Mouse (Mus musculus) heart, embryonic 14.5 days (tissue): Measurements from ENCODE around the gene Adamts8. TPM values are rescaled to one million over a fixed set of nuclear protein-coding genes. Genes with fewer than 3 reads are reported as not detected.

Experiments
- ATAC-seq: fragments of 200-750 bp; cut with Nextera tagmentation; 2 replicates; pipeline ENCODE4 v1.8.0; 2017; ENCODE audit warnings: low read depth, moderate TSS enrichment; ENCODE audit not compliant: insufficient number of reproducible peaks, insufficient read depth, low FRiP score
- H3K27ac ChIP-seq, 2 experiments: fragments of 200-500 bp in 1 of 2; fragments of 300-500 bp in 1 of 2; sonication (generic) in 1 of 2; replicated peaks in 1 of 2; 2 replicates each; pipeline ENCODE4 v1.5.1; 2012 to 2014; ENCODE audit warnings: low read depth in 2 of 2, low read length in 2 of 2, control low read depth in 1 of 2, mild to moderate bottlenecking in 1 of 2, mixed read lengths in 1 of 2; ENCODE audit not compliant: control insufficient read depth in 1 of 2, insufficient read depth in 1 of 2
- H3K27me3 ChIP-seq: fragments of 300-500 bp; sonication (generic); 2 replicates; pipeline ENCODE4 v1.6.1; 2014; ENCODE audit warnings: mild to moderate bottlenecking, low read length, control low read depth; ENCODE audit not compliant: control insufficient read depth, insufficient read depth
- H3K36me3 ChIP-seq: fragments of 300-500 bp; sonication (generic); 2 replicates; pipeline ENCODE4 v1.6.1; 2014; ENCODE audit warnings: mild to moderate bottlenecking, control low read depth, low read length, mixed read lengths; ENCODE audit not compliant: control insufficient read depth, insufficient read depth
- H3K4me1 ChIP-seq, 2 experiments: fragments of 200-500 bp in 1 of 2; fragments of 300-500 bp in 1 of 2; sonication (generic) in 1 of 2; 2 replicates each; pipeline ENCODE4 v1.6.1; 2012 to 2014; ENCODE audit warnings: low read length in 2 of 2, control low read depth in 1 of 2, mixed read lengths in 1 of 2; ENCODE audit not compliant: control insufficient read depth in 2 of 2, insufficient read depth in 2 of 2
- H3K4me2 ChIP-seq: fragments of 300-500 bp; sonication (generic); 2 replicates; pipeline ENCODE4 v1.6.1; 2014; ENCODE audit warnings: mild to moderate bottlenecking, low read length
- H3K4me3 ChIP-seq, 2 experiments: fragments of 200-500 bp in 1 of 2; fragments of 300-500 bp in 1 of 2; sonication (generic) in 1 of 2; 2 replicates each; pipeline ENCODE4 v1.5.1; 2012 to 2014; ENCODE audit warnings: low read length in 2 of 2, mild to moderate bottlenecking in 2 of 2, control low read depth in 1 of 2, low read depth in 1 of 2, moderate library complexity in 1 of 2; ENCODE audit not compliant: control insufficient read depth in 1 of 2, insufficient read depth in 1 of 2
- H3K9ac ChIP-seq: fragments of 300-500 bp; sonication (generic); 2 replicates; pipeline ENCODE4 v1.6.1; 2014; ENCODE audit warnings: mild to moderate bottlenecking, low read length
- H3K9me3 ChIP-seq: fragments of 300-500 bp; sonication (generic); 2 replicates; pipeline ENCODE4 v1.6.1; 2016; ENCODE audit warnings: low read length, control low read depth; ENCODE audit not compliant: control insufficient read depth
- WGBS: fragments of 180-500 bp; shearing (Covaris S2); extraction: QIAGEN DNeasy Blood & Tissue Kit; methylation state at CpG from one replicate; pipeline ENCODE4 v1.1.7; 2014; 5-methylcytosine and 5-hydroxymethylcytosine counted together
- polyA plus RNA-seq: library from polyadenylated mRNA; unstranded; fragments of >200 nt; fragmentation: Nextera tagmentation; extraction: Ambion mirVana; gene quantifications from 2 replicates; pipeline ENCODE4 v1.2.1, GENCODE M21; 2014

The Adamts8 gene
- polyA plus RNA-seq, 1 experiment from 2014 or later: 11.0 TPM

DNA sequence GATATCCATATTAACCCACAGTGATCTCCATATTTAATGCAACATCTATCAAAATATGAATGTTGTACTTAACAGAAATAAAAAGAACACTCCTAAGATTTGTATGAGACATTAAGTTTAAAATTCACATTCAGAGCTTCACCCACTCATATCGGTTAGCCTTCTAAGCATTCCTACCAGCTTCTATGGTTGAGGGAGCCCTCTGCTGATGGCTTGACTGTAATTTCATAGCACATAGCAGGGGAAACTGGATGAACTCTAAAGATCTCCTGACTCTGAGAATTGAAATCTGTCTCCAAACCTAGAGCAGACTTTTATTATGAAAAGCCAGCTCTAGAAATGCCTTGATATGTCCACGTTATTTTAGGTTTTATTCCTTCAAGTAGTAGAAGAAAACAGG lies 38.1 kb downstream of the Adamts8 start:
- Histone ChIP-seq H3K27ac (peak overlapping the region in 1 of 2 experiments; percentile 49; a peak in 2 of 4 replicates), H3K4me1 (peaks cover 12 to 13% of the 10 kb centered on the region in 2 experiments), H3K27me3 (no peaks in the 10 kb centered on the region), H3K4me2 (no peak overlapping the region), H3K9me3 (0 out of 2 replicates have a peak, but pooled peaks cover 4% of the 10 kb centered on the region), H3K9ac (no peak overlapping the region), H3K36me3 (no peaks in the 10 kb centered on the region), H3K4me3 (no peak overlapping the region)
- WGBS: 41% methylated on average over 2 of the region's 2 CpGs
- ATAC-seq: no peak

DNA sequence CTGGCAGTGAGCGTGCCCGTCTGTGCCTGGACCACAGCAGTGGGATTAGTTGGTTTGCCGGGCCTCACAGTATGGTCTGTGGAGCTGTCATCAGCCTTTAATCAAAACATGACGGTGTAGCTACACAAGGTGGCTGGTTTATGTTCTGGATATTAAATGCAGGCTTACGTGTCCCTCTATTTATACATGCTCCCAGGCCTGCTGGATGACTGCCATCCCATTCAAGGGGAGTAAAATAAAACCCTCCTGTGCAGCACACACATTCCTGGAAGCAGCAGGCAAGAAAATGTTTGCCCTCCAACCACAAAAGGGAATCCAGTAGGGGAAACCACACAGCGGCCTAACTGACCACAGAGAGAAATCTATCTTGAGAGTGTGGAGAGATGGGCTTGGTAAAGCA lies 43.4 kb downstream of the Adamts8 start:
- H3K27ac ChIP-seq: peak overlapping the region; percentile 96 to 97
- no peaks in the 10 kb centered on the region for H3K9me3 ChIP-seq
- 14% methylated on average over 6 of the region's 6 CpGs for WGBS
- no peak overlapping the region for H3K4me3 ChIP-seq
- 0 out of 2 replicates have a peak overlapping the region, but pooled peaks have one; percentile 3 for H3K4me2 ChIP-seq
- peak; percentile 90 for ATAC-seq
- H3K36me3 ChIP-seq: no peaks in the 10 kb centered on the region
- H3K27me3 ChIP-seq: no peaks in the 10 kb centered on the region
- peaks cover 10% of the 10 kb centered on the region in 2 experiments for H3K4me1 ChIP-seq
- H3K9ac ChIP-seq: peak overlapping the region; percentile 26; the same call in 1 of the 2 replicates

DNA sequence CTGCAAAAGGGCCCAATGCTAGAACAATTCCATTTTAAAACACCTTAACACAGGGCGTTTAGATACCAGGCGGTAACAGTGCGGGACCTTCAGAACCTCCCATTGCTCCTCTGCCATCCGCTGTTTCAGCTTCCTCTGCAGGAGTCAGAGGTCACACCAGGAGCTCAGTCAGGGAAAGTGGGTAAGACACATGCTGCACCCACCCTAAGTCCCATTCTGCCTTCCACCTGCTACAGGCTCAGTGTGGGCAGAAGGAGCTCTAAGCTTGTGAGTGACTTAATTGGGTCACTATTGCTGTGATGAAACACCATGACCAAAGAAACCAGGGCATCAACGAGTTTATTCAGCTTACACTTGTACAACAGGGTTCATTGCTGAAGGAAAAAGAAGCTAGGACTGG lies 50.7 kb downstream of the Adamts8 start:
- Histone ChIP-seq H3K9ac (no peak overlapping the region), H3K4me2 (no peak overlapping the region), H3K36me3 (no peaks in the 10 kb centered on the region), H3K27me3 (no peaks in the 10 kb centered on the region), H3K9me3 (no peaks in the 10 kb centered on the region), H3K4me3 (no peak overlapping the region), H3K4me1 (peaks cover 3 to 5% of the 10 kb centered on the region in 2 experiments; a peak in 2 of 4 replicates), H3K27ac (no peak overlapping the region)
- ATAC-seq: no peak
- 80% methylated on average over 5 of the region's 5 CpGs for WGBS

DNA sequence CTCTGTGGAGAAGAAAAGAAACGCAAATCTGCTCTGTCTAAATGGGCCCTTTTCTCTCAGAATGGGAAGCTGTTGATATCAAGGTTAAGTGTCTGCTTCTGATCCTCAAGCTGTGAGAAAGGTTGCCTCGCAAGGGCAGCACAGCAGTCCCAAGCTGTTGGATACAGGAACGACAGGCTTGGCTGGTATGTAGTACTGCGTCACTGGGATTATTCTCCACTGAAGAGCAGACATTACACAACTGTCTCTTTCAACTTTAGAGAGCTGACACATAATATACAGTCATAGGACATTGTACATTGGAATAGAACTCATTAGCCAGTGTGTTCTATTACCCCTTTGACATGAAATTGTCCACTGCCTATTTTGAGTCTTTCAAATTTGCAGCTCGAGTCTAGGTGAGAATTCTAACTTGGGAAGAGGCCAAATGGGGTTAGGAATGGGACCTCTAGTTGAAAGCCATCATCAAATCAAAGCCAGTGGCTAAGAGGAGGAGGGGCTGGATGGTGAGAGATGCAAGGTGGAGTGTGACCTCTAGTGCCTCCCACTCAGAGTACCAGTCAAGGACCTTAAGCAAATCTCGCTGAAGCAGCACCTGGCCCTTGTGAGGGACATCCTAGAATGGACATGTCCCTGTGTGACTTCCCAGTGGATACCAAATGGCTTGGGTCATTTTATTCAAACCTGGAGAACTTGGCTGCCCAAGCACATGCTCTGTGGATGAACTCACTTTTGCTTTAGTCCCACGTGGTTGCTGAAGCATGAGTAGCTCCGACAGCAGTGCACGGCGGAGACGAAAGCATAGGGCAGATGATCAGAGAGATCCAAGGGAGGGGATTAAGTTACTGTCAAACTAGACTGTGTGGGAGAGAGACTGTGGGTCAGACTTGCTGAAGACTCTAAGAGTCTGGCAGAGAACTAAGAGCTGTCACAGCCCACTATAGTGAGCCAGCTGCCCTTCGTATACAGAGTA lies 54.5 kb downstream of the Adamts8 start:
- Histone ChIP-seq H3K27me3 (no peaks in the 10 kb centered on the region), H3K27ac (no peak overlapping the region), H3K9ac (no peak overlapping the region), H3K4me1 (peaks cover 8 to 15% of the 10 kb centered on the region in 2 experiments), H3K4me2 (no peak overlapping the region), H3K36me3 (no peaks in the 10 kb centered on the region), H3K4me3 (no peak overlapping the region), H3K9me3 (no peaks in the 10 kb centered on the region)
- 0 out of 2 replicates have a peak, but pooled peaks have one; percentile 13 for ATAC-seq
- 66% methylated on average over 12 of the region's 12 CpGs for WGBS

DNA sequence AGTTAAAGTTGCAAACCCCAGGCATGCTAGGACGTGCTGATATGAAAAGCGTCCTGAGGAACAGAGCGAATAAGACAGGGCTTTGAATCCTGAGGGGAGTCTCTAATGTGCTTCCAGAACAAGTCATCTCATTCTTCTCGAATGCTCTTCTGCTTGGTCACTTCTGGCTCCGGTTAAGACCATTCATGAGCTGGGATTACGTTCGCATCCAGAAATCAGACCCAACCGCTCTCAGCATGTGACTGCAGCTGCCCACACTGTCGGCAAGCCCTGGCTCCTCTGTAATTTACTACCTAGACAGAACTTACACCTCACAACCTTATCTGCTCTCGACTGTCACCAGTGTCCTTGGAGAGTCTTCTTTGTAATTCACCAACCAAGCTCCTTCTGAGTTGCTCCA lies 58.3 kb downstream of the Adamts8 start:
- 63% methylated on average over 10 of the region's 10 CpGs for WGBS
- Histone ChIP-seq H3K36me3 (no peaks in the 10 kb centered on the region), H3K4me2 (no peak overlapping the region), H3K9me3 (no peaks in the 10 kb centered on the region), H3K4me3 (no peak overlapping the region), H3K27me3 (no peaks in the 10 kb centered on the region), H3K9ac (no peak overlapping the region), H3K27ac (no peak overlapping the region), H3K4me1 (peaks cover 8 to 15% of the 10 kb centered on the region in 2 experiments)
- ATAC-seq: no peak

DNA sequence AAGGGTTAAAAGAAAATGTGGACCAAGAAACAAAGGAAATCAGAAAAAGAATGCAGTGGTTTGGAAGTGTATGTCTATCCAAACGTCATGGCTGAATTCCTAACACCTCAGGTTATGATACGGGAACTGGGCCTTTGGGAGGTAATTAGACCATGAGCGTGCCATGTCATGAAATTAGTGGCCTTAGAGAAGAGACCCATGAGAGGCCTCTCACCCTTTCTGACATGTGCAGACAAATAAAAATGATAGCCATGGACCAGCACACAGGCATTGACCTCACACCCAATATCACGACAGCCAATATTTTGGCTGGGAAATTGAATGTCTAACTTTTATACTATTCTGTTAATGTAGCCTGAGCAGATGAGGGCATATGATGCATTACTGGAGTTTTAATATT lies 60.2 kb downstream of the Adamts8 start:
- Histone ChIP-seq H3K4me3 (no peak overlapping the region), H3K36me3 (no peaks in the 10 kb centered on the region), H3K4me1 (peaks cover 3 to 12% of the 10 kb centered on the region in 2 experiments), H3K27me3 (no peaks in the 10 kb centered on the region), H3K4me2 (no peak overlapping the region), H3K9me3 (no peaks in the 10 kb centered on the region), H3K27ac (no peak overlapping the region), H3K9ac (no peak overlapping the region)
- WGBS: 83% methylated on average over 4 of the region's 4 CpGs
- no peak for ATAC-seq

DNA sequence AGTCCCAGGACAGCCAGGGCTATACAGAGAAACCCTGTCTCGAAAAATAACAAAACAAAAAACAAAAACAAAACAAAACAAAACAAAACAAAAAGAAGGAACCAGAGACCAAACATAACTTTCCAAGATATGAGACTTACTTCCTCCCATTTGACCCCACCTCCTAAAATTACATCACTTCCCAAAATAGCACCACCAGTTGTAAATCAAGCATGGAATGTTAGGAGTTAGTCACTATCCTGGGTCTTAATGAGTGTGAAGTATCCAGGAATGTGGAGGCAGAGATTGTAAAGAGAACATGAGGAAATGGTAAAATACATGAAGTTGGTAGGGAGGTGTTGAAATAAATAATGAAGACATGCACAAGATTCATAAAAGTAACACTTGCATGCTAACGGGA lies 67.0 kb downstream of the Adamts8 start:
- whole genome bisulfite sequencing: 79% methylated on average over 2 of the region's 2 CpGs
- Histone ChIP-seq H3K27me3 (no peaks in the 10 kb centered on the region), H3K4me2 (no peak overlapping the region), H3K27ac (no peak overlapping the region), H3K4me3 (no peak overlapping the region), H3K9me3 (no peaks in the 10 kb centered on the region), H3K36me3 (no peaks in the 10 kb centered on the region), H3K9ac (no peak overlapping the region), H3K4me1 (peaks cover 0 to 15% of the 10 kb centered on the region in 2 experiments)
- no peak for ATAC-seq
